Mouse (Mus musculus) ES-CJ7 (cell line): ENCODE measurements around the gene Gimap7.

Experiments used
- DNase-seq: peaks from one replicate; pipeline ENCODE4 v3.0.0; 2011; ENCODE audit warnings: low read depth, low spot score

Gimap7 gene

DNA sequence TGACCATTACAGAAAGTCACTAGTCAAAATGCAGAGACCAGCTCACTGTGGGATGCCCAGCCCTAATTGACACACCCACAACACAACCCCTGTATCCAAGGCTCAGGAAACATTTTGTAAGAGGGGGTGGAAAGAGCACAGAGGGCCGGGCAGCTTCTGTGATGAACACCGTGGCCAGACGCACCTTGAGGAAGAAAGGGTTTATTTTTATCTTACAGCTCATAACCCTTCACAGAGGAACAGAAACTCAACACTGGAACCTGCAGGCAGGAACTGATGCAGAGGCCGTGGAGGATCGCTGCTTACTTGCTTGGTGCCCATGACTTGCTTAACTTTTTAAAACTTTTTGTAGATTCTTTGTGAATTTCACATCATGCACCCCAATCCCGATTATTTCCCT lies 25.5 kb upstream of the Gimap7 start:
- DNase-seq: no peak

DNA sequence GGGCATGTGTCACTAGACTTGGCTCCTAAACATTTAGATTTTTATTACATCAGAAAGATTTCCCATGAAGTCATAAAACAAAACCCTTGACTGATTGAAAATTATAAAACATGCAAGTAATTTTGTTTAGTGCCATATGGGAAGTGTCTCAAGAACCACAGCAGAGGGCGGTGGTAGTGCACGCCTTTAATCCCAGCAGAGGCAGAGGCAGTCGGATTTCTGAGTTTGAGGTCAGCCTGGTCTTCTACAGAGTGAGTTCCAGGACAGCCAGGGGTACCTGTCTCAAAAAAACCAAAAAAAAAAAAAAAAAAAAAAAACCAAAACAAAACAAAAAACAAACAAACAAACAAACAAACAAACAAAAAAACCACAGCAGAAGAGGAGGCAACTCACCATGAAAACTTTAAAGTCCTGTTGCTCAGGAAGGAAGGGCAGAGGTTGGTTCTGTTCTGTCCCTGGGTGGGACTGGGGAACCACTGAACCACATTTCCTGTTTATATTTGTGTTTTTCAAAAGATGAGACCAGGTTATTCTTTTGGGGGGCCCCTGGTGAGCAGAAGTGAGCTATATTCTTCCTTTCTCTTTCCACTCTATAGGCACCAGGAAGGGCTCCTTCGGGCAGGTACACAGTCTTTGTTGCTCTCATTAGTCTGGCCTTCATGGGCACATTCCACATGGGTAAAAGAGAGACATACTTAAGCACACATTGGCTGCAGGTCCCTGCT lies 21.4 kb upstream of the Gimap7 start:
- no peak for DNase-seq

DNA sequence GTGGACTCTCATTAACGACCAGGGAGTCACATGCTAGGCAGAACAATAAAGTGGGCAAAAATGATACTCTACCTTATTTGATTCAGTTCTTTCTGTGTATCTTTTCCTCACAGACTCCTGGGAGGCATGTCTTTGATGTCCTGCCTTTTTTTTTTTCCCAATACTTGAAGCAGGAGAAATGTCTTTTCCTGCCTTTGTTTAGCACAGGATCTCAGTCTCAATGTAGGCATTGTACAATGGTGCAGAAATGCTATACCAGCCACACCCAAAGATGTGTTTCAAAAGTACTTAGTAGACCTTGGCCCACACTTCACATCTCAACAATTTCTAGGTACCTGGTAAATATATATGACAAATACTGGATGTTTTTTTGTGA lies 20.9 kb upstream of the Gimap7 start:
- no peak for DNase-seq

DNA sequence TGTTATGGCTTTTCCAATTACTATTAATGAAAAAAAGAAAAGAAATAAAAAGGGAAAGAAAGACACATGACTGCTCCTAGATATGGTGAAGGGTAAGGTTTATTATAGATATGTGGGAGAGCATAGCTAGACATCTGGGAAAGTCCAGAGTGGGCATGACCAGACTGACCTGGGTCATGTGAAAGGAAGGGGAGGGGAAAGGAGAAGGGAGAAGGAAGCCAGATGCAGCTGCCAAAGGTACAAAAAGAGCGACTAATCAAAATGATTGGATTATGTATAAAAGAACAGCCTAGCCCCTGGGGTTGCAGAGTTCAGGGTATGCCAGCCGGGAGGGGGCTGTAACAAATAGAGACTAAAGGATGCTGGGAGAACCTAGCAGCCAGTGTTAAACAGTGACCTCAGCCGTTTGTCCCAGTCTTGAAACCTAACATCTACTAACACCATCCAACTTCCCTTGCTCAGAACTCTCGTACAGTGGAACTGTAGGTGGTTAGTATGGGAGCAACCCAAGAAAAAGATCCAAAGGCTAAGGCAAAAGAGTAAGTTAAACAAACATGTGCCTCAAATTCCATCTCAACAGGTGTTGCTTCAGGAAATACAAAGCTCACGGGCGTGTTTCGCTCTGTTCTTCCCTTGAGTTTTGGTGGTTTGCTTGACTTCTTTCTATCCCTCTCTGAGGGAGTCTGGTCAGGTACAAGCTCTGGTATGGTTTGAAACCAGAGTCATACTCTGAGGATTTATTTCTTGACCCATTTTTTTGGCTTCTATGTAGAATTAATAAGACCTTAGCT lies 20.2 kb upstream of the Gimap7 start:
- DNase-seq: no peak

DNA sequence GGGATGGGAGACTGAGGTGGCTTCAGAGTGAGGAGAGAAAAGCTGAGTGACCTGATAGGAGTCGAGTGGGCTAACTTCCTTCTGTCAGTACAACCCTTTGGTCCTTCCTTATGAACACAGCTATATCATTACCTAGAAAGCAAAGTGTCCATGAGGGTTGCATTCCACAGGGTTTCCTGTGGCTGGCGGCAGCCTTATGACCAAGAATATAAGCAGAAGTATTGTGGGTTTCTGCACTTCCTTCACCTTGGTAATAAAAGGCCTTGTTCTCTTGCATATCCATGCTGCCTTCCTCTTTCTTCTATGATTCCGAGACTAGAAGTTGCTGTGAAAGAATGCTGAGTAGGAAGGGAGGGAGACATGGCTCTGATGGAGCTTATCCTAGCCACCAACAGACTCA lies 19.5 kb upstream of the Gimap7 start:
- DNase-seq: no peak

DNA sequence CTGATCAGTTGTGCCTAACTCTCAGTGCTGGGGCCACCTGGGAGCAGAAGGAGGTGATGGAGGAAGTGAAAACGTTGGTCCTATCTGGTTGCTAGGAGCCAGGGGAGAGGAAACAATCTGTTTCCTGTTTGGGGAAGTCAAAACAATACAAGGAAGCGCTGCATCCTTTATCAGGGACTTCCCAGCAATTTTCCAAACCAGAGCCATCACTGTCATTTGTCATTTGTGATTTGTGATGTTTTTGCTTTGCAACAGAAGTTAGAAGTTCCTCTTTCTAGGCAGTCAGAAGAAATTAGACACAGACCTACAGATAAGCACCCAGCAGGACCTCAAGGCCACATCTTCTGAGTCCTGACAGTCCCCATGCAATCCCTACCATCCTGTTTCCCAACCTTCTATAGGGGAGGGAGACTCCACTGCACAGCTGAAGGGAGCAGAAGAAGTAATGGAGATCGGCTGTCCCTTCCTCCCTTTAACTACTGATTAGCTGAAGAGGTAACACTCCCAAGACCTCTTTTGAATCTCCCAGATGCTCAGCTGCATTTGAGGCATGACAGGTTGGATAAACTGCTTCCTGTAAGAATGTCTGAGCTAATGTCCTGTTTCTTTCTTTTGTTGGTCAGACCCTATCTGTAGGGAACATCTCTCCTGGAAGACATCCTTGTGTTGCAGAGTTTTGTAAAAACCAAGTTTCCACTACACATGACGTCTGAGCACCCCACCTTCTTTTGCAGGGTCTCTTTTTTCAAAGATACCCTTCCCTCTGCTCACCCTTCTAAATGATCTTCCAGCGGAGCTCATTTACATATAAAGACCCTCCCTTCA lies 18.0 kb upstream of the Gimap7 start:
- DNase-seq: no peak

DNA sequence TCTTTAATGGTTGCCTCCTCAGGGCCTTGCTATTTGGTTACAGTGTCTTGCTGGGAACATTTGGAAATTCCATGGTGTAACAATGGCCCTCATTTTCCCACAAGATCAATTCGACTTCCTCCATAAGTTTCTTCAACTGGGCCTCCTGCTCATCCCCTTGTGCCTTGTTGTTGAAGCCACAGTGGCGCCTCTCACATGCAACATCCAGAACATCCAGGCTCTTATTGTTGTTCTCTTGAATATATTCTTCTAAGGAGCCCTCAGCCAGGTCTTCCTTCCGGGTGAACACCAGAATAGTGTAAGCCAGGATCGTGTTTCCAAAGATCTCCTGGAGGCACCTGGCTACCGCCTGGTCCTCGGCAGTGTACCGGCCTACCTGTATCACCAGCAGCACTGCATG lies 16.3 kb upstream of the Gimap7 start:
- DNase-seq: no peak

DNA sequence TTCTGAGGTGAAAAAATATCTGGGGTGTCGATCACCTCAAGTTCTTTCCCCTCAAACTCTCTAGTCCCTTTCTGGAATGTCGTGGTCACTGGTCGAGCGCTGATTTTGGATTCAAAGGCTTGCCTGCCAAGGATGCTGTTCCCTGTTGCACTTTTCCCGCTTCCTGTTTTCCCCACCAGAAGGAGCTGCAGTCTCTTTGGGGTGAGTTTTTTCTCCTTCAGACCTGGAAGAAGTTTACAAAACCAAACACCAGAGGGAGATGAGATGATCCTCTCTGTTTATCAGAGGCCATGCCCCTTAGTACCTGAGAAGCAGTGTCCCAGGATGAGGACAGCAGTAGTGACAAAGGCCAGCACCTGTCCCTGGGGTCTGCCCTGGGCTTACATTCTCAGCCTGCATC lies 15.8 kb upstream of the Gimap7 start:
- peak; percentile 36 for DNase-seq

DNA sequence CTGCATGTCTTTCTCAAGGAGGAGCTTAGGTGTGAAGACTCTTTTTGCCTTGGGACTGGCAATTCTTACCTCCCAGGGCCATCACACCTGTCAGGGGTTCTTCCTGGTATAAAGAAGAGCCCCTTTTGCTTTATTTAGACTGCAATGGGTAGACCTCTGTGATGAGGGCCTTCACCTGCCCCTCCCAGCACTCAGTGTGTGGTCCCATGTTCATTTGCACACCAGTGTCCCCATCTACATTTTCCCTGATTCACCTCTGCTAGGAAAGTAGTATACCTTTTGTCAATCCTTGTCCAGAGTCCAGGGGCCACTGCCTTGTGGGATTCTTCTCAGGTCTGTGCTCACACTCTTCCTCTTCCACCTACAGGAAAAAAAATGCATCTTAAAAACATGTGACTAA lies 14.3 kb upstream of the Gimap7 start:
- no peak for DNase-seq

DNA sequence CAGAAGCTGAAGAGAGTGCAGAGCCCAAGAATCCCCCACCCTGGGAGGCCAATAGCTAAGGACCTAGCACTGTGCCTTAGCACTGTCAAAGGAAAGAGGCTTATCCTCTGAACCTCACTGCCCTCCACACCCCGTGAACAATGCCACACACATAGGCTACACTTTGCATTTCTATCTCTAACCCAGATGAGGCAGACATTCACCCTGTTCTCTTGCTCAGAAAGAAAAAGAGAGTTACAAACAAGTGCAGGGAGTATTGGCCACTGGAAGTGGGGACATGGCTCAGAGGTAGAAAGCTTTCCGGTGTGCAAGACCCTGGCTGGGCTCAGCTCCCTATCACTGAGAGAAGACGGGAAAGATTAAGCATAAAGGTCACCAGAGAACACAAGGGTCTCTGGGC lies 12.3 kb upstream of the Gimap7 start:
- no peak for DNase-seq

DNA sequence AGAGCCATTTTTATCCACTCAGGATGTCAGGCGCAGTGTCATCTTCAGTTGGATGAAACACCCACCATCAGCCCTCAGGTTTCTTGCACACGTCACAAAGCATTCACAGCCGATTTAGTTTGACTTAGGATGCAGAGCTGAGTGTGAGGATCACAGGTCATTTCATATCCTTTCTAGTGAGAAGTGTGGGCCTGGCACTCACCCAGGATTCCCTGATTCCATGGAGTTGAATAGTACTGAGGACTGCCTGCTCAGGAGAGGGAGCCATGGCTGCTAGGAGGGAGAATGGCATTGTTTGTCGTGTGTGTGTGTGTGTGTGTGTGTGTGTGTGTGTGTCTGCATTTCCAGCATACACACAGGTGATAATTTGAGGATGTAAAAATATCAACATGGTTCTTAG lies 1.9 kb downstream of the Gimap7 start:
- no peak for DNase-seq

DNA sequence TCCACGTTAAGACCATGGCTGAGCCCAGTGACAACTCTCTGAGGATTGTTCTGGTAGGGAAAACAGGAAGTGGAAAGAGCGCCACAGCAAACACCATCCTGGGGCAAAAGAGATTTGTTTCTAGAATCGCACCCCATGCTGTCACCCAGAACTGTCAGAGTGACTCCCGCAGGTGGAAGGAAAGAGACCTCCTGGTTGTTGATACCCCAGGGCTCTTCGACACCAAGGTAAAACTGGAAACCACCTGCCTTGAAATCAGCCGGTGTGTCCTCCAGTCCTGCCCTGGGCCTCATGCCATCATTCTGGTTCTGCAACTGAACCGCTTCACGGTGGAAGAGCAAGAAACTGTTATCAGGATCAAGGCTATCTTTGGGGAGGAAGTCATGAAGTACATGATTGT lies 5.0 kb downstream of the Gimap7 start:
- no peak for DNase-seq

DNA sequence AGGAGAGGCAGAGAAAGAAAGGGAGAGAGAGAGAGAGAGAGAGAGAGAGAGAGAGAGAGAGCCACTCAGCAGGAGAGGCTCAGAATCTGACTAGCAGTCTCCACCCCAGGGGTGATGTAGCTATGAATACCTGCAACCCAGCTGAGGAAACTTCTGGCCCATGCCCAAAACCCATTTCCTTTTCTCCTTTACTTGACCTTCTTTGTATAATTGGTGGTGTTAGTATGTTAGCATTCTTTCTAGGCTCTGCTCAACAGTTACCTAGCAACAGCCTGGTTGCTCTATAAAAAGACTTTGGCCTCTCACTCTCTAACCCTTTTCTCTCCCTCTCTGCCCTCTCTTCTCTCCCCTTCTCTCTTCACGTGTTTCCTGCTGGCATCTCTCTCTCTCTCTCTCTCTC lies 7.1 kb downstream of the Gimap7 start:
- no peak for DNase-seq

DNA sequence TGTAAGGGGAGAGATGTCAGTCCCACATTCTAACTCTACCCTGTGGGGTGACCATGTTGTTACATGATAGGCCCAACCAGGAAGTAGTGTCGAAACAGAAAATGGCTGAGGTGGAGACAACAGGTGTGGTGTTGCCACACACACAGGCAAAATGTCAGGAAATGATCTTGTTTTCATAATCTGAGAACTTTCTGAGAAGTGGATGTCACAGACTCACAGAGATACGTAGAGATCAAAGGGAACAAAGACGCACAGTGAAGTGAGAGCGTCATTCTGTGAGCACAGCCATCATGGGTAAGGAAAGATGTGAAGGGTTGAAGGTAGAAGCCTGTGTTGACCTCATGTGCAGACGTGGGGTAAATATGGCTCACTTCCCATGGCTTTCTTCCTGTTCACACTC lies 9.3 kb downstream of the Gimap7 start:
- DNase-seq: no peak

DNA sequence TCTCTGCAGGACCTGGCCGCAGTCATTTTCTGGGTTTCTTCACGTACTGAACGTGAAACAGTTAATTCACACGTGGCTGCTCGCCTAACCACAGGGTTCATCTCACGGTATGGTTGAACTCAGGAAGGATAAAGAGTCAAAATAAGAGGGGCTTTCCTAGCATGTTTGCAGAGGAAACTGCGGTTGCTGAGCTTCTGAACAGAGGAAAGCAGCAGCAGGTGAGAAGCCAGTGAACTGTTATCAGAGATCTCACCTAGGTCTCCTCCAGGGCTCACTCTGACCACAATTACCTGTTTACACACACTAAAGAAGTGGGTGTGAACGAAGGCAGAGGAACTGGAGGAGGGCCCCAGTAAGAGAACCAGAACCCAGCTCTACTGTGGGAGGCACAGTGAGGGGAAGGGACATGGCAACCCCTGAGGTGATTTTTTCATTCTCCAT lies 14.5 kb downstream of the Gimap7 start:
- no peak for DNase-seq

DNA sequence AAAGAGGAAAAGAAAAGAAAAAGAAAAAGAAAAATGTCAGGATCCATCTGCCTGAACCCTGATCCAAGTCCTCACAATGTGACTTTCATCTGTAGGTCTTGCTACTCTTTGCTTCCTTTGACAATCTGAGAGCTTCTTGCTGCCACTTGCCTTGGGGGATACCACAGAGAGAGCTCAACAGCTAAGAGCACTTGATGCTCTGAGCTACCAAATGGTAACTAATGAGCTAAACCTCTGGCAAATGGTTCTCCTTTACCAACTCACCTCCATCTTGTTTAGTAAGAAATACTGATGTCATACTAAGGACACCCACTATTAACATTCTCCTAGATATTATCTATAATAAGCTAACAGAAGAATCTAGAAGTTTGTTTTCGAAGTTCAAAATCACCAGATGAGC lies 15.2 kb downstream of the Gimap7 start:
- no peak for DNase-seq

DNA sequence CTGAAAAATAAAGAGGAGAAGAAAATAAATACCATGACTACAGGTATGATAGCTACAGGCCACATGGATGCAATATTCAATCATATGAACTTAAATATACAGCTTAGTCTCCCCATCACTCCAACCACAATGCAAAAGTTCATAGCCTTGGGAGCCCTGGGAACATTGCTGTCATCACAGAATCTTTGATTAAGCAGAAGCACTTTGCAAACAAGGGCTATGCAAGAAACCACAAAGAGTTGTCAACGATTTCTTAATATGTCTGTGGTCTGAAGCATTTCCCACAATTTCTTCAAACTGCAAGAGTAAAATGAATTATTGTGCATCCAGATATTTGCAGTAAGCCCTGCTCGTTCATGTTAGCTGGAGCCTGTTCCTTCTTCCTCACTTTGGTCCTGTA lies 18.6 kb downstream of the Gimap7 start:
- no peak for DNase-seq

DNA sequence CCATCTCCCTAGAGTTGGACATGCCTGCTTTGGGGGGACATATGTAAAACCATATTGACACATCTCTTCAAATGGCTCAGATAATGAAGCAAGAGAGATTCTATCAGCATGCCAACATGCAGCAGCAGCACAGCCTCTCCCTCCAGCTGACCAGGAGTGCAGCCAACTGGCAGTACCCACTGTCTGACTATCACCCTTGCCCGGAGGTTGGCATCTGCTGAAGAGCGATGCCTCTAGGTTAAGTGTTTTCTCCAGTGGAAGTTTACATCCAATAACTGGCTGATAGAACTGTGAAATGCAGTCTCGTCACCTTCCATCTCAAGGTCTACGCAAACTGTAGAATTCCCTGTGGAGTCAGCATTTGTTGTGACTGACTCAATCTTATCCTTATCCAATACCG lies 19.3 kb downstream of the Gimap7 start:
- no peak for DNase-seq

DNA sequence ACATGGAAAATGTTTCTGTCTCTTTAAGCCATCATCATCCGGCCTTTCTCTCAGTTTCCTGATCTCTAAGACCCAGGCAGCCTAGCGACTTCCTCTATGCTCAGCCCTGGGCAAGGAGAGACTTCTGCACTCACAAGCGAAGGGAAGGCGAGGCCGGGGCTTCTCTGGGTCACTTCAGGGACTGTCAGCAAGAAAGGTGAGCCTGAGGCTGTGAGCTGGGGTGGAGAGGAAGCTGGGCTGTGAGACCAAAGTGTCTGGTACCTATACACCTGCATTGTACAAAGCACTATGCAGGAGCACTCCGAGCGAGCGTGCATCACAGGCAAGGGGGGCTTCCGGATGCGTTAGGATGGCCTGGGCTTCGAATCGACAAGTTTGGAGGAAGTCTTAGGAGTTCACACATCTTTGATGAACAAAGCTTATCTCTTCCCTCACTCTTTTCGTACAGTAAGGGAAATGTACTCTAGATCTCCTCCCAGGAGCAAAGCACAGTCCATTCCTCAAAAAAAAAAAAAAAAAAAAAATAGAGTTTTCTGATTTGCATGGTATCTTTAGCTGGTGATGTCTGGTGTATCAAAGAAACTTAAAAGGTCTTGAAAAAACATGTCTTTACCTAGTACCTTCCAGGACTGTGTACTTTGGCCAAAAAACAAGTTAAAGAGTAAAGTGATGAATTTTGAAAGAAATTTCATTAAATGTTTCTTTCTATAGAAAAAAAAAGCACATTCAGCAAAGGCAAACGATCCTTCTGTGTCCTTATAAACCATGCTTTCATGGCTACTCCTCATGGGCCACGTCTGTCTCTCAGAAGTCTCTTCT lies 20.7 kb downstream of the Gimap7 start, which contains the start of gene Gimap1:
Gene Gimap1 (plus strand): TSS at position 94 of the 819 bp plus-strand sequence.
- DNase-seq: no peak

DNA sequence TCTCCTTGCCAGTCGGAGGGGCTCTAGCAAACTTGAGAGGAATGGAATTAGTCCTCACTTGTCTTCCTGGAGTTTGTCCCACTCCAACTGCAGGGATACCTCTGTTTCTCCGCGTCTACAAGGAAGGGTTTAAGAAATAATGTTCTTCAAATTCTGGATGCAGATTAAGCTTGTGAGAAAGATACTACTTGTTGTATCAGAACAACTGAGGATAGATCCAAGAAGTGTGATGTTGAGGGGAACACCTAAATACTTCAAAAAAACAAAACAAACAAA lies 21.3 kb downstream of the Gimap7 start:
- no peak for DNase-seq

DNA sequence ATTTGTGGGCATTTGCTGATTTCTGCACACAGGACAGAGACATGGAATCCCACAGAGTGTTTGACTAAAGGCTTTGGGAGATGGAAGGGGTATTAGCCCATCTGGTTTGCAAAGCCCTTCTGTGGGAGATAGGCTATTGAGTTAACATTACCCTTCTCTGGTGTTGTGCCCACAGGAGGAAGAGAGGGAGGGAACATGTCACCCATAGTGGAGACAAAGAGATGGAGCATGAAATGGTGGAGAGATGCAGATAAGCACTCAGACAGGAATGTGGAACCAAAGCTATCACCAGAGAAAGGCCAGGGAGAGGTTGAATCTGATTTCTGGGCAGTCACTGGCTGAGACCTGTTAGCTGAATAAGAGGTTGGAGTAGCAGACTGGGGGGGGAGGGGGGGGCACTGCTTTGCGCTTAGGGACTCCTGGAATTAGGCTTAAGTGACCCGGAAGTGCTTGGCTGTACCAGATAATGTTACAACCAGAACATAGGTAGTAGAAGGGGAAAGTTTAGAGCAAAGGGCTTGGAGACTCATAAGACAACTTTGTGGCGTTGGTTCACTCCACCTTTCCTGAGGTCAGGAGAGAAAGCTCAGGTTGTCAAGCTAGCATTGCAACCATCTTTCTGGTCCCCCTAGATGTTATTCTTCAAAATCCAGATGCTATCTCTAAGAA lies 22.2 kb downstream of the Gimap7 start:
- DNase-seq: no peak
